Mouse (Mus musculus): ENCODE data around the gene Car6. TPM values are rescaled to one million over a fixed set of nuclear protein-coding genes. Genes with fewer than 3 reads are reported as not detected.

Car6 gene
- polyA plus RNA-seq (2016; fragmentation: Nextera tagmentation; extraction: Ambion mirVana) = 0.22 and 0.33 TPM in 2 replicates

DNA sequence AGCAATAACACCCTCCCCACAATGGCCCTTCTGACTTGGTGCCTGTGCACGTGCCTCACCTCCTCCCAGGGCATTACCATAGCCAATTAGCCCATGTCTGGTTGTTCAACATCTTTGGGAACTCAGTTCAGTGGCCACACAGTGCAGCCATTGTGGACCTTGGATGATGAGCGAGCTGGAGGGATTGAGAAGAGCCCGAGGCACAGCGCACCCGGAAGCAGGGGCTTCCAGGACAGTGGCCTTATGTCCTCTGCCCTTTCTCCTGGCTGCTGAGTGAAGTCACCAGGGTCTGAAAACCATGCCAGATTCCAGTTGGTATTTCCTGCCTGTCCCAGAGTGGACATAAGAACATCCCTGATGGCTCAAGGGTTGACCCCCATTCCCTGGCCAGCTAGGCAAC lies at the start of gene Car6:
Gene Car6, minus strand, starts transcription at position 101 of the 400 bp plus-strand sequence.
- no peak within 1 kb of the TSS for H3K27ac ChIP-seq
- no peak for ATAC-seq (ENCODE audit: insufficient number of reproducible peaks, insufficient read depth, low FRiP score, low TSS enrichment, low read depth)
- no peak within 1 kb of the TSS for H3K4me3 ChIP-seq (replicated peaks)
- no peak within 1 kb of the TSS for H3K9ac ChIP-seq (replicated peaks)
- no peaks in the 10 kb centered on the region for H3K36me3 ChIP-seq
- H3K4me1 ChIP-seq (replicated peaks) = no peaks in the 10 kb centered on the region
- WGBS = 81% methylated on average over 5 of the region's 5 CpGs
- no peaks in the 10 kb centered on the region for H3K9me3 ChIP-seq
- no peaks in the 10 kb centered on the region for H3K27me3 ChIP-seq
- no peak within 1 kb of the TSS for H3K4me2 ChIP-seq

DNA sequence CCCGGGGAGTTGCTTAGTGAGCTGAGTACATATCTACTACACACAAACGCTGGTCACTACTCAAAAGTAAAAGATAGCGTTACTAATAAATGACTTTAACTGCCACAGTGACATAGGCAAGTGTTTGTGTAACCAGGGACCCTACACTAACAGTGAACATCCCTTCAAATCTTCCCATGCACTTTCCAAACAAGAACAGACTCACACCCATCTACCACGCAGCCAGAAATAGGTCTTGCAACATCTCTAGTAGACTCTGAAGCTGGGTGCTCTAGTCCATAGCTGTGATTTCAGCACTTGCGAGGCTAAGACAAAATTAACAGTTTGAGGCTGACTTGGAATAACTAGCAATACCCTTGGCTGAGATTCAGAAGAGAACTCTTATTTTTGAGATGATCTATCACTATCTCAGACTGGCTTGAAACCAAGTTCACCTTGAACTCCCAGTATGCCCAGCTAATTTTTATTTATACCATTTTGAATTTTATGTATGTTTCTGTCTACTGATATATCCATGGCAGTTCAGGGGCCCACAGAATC lies 48.7 kb upstream of the Car6 start:
- Histone ChIP-seq H3K9ac (replicated peaks) (no peak overlapping the region), H3K27ac (no peak overlapping the region), H3K4me1 (replicated peaks) (no peaks in the 10 kb centered on the region), H3K4me3 (replicated peaks) (no peak overlapping the region), H3K9me3 (no peaks in the 10 kb centered on the region), H3K4me2 (no peak overlapping the region), H3K27me3 (no peaks in the 10 kb centered on the region), H3K36me3 (peaks cover 72% of the 10 kb centered on the region)
- WGBS = 87% methylated on average over 5 of the region's 5 CpGs
- no peak for ATAC-seq (ENCODE audit: insufficient number of reproducible peaks, insufficient read depth, low FRiP score, low TSS enrichment, low read depth)

DNA sequence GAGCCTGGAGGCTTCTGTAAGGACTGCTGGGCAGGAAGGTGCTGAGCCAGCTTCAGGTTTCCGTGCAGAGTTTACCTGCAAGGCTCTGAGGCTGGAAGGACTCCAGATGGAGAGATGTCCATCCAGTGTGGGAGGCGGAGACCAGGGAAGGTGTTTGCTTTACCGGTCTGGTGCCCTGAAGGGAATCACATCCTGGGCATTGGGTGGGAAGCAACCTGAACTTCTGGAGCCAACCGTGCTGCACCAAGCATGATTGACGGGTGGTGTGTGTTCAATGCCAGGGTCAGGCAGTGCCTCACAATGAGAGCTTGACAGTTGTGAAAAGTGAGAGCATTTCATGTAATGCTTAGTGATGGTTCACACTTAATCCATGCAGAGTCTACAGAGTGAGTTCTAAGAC lies 47.8 kb upstream of the Car6 start:
- H3K4me1 ChIP-seq (replicated peaks) = no peaks in the 10 kb centered on the region
- H3K9me3 ChIP-seq = no peaks in the 10 kb centered on the region
- no peak overlapping the region for H3K4me3 ChIP-seq (replicated peaks)
- H3K4me2 ChIP-seq = no peak overlapping the region
- peaks cover 81% of the 10 kb centered on the region for H3K36me3 ChIP-seq
- H3K27ac ChIP-seq = no peak overlapping the region
- WGBS = 88% methylated on average over 5 of the region's 5 CpGs
- no peak for ATAC-seq (ENCODE audit: insufficient number of reproducible peaks, insufficient read depth, low FRiP score, low TSS enrichment, low read depth)
- H3K9ac ChIP-seq (replicated peaks) = no peak overlapping the region
- H3K27me3 ChIP-seq = no peaks in the 10 kb centered on the region

GRCm38 (mm10) chr4:150248009-150248408 lies 46.9 kb upstream of the Car6 start:
- Histone ChIP-seq H3K9ac (replicated peaks) (no peak overlapping the region), H3K4me3 (replicated peaks) (no peak overlapping the region), H3K27me3 (no peaks in the 10 kb centered on the region), H3K36me3 (peaks cover 89% of the 10 kb centered on the region), H3K4me1 (replicated peaks) (no peaks in the 10 kb centered on the region), H3K4me2 (no peak overlapping the region), H3K27ac (no peak overlapping the region), H3K9me3 (no peaks in the 10 kb centered on the region)
- 73% methylated on average over 5 of the region's 5 CpGs for WGBS
- ATAC-seq (ENCODE audit: insufficient number of reproducible peaks, insufficient read depth, low FRiP score, low TSS enrichment, low read depth) = no peak

- H3K9me3 ChIP-seq = no peaks in the 10 kb centered on the region
- no peaks in the 10 kb centered on the region for H3K27me3 ChIP-seq
- WGBS = 60% methylated on average over 2 of the region's 2 CpGs
- H3K4me1 ChIP-seq (replicated peaks) = peaks cover 16% of the 10 kb centered on the region
- H3K36me3 ChIP-seq = peaks cover 96% of the 10 kb centered on the region
- ATAC-seq (ENCODE audit: insufficient number of reproducible peaks, insufficient read depth, low FRiP score, low TSS enrichment, low read depth) = no peak
- no peak overlapping the region for H3K4me2 ChIP-seq
- no peak overlapping the region for H3K27ac ChIP-seq
- H3K4me3 ChIP-seq (replicated peaks) = no peak overlapping the region
- H3K9ac ChIP-seq (replicated peaks) = no peak overlapping the region
These were observed 44.7 kb upstream of the Car6 start for GRCm38 (mm10) chr4:150245876-150246275.

DNA sequence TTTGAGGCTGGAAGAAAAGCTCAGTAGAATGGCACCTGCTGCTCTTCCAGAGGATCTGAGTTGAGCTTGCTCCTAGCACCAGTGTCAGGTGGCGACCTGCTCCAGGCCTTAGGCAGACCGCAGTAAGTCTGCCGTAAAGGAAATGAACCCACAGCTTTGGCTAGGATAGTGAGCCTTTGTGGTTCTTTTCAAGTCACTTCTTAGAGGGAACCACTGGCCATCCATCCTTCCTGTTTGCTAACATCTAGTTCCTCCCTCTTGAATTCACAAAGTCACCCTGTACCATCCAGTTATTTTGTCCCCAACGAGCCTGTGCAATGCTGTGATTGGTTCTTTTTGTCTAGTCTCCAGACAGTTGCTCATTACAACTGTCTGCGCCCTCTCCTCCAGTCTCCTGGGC lies 41.6 kb upstream of the Car6 start:
- Histone ChIP-seq H3K4me2 (no peak overlapping the region), H3K9me3 (no peaks in the 10 kb centered on the region), H3K4me1 (replicated peaks) (peaks cover 38% of the 10 kb centered on the region), H3K9ac (replicated peaks) (no peak overlapping the region), H3K4me3 (replicated peaks) (no peak overlapping the region), H3K27me3 (no peaks in the 10 kb centered on the region), H3K27ac (no peak overlapping the region), H3K36me3 (peaks cover 84% of the 10 kb centered on the region)
- ATAC-seq (ENCODE audit: insufficient number of reproducible peaks, insufficient read depth, low FRiP score, low TSS enrichment, low read depth) = no peak
- 84% methylated on average over 5 of the region's 5 CpGs for WGBS

DNA sequence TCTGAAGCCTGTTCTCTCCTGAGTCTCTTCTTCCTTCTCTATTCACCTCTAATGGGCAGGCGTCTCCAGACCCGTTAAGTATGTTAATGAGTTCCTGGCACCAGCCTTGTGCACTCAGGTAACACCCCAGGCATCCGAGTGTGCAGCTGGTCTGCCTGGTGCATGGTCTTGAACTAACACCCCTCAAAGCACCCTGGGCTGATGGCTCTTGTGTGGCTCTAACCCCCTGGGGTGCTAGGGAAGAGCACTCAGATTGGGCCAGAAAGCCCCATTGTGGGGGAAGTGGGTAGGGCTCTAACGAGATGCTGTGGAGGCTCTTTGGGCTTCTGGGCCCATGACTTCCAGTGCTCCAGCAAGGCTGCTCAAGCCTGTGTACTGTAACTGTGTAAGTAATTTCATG lies 40.6 kb upstream of the Car6 start:
- Histone ChIP-seq H3K4me3 (replicated peaks) (0 out of 2 replicates have a peak overlapping the region, but pooled peaks have one; percentile 3), H3K9ac (replicated peaks) (peak overlapping the region; percentile 24; the same call in 1 of the 2 replicates), H3K4me2 (peak overlapping the region; percentile 26; the same call in 1 of the 2 replicates), H3K4me1 (replicated peaks) (peaks cover 38% of the 10 kb centered on the region), H3K27me3 (no peaks in the 10 kb centered on the region), H3K9me3 (no peaks in the 10 kb centered on the region), H3K27ac (no peak overlapping the region), H3K36me3 (peaks cover 73% of the 10 kb centered on the region)
- WGBS = 71% methylated on average over 4 of the region's 4 CpGs
- ATAC-seq (ENCODE audit: insufficient number of reproducible peaks, insufficient read depth, low FRiP score, low TSS enrichment, low read depth) = no peak

DNA sequence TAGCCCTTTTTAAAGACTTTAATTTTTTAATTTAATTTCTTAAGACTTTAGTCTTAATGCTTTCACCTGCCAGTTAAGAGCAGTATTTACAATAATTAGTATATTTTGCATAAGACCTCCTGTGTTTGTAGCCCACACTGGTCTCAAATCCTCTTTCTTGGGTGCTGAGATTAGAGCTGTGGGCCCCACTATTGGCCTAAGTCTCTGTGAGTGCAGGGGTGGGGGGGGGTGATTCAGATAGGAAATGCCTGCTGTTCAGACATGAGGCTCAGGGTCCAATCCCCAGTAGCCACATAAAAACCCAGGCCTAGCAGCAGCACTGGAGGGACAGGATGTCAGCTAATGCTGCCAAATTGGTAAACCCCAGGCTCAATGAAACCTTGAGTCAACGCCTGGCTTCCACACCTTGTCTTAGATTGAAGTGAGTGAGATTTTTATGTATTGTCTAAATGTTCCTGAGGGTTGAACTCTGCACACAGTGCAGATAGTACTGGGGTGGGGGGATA lies 39.3 kb upstream of the Car6 start:
- WGBS = 52% methylated on average over 1 of the region's 1 CpGs
- H3K36me3 ChIP-seq = peaks cover 61% of the 10 kb centered on the region

GRCm38 (mm10) chr4:150239951-150240368 lies 38.8 kb upstream of the Car6 start:
- Histone ChIP-seq H3K36me3 (peaks cover 56% of the 10 kb centered on the region), H3K27me3 (no peaks in the 10 kb centered on the region), H3K4me3 (replicated peaks) (peak overlapping the region; percentile 72), H3K4me1 (replicated peaks) (peaks cover 42% of the 10 kb centered on the region), H3K9ac (replicated peaks) (0 out of 2 replicates have a peak overlapping the region, but pooled peaks have one; percentile 18), H3K27ac (peak overlapping the region; percentile 77), H3K4me2 (peak overlapping the region; percentile 84), H3K9me3 (no peaks in the 10 kb centered on the region)
- WGBS = 6% methylated on average over 6 of the region's 6 CpGs
- ATAC-seq (ENCODE audit: insufficient number of reproducible peaks, insufficient read depth, low FRiP score, low TSS enrichment, low read depth) = no peak

More for the DNA sequence above, 39.3 kb upstream of the Car6 start:
- peak overlapping the region; percentile 15; the same call in 1 of the 2 replicates for H3K4me3 ChIP-seq (replicated peaks)
- peak overlapping the region; percentile 36 for H3K4me2 ChIP-seq
- no peaks in the 10 kb centered on the region for H3K27me3 ChIP-seq
- H3K9ac ChIP-seq (replicated peaks) = no peak overlapping the region
- H3K4me1 ChIP-seq (replicated peaks) = peaks cover 38% of the 10 kb centered on the region
- no peak overlapping the region for H3K27ac ChIP-seq
- H3K9me3 ChIP-seq = no peaks in the 10 kb centered on the region
- ATAC-seq (ENCODE audit: insufficient number of reproducible peaks, insufficient read depth, low FRiP score, low TSS enrichment, low read depth) = no peak

- Histone ChIP-seq H3K9ac (replicated peaks) (0 out of 2 replicates have a peak overlapping the region, but pooled peaks have one; percentile 12), H3K4me2 (peak overlapping the region; percentile 84), H3K4me3 (replicated peaks) (peak overlapping the region; percentile 72), H3K27me3 (no peaks in the 10 kb centered on the region), H3K27ac (peak overlapping the region; percentile 99), H3K9me3 (no peaks in the 10 kb centered on the region), H3K36me3 (peaks cover 51% of the 10 kb centered on the region), H3K4me1 (replicated peaks) (peaks cover 46% of the 10 kb centered on the region)
- ATAC-seq (ENCODE audit: insufficient number of reproducible peaks, insufficient read depth, low FRiP score, low TSS enrichment, low read depth) = no peak
- 26% methylated on average over 6 of the region's 6 CpGs for WGBS
These were observed 38.4 kb upstream of the Car6 start for GRCm38 (mm10) chr4:150239503-150239902.

GRCm38 (mm10) chr4:150239087-150239480 lies 38.0 kb upstream of the Car6 start:
- Histone ChIP-seq H3K36me3 (peaks cover 47% of the 10 kb centered on the region), H3K4me1 (replicated peaks) (peaks cover 48% of the 10 kb centered on the region), H3K9ac (replicated peaks) (peak overlapping the region; percentile 85), H3K4me3 (replicated peaks) (peak overlapping the region; percentile 72), H3K9me3 (no peaks in the 10 kb centered on the region), H3K4me2 (peak overlapping the region; percentile 84), H3K27me3 (no peaks in the 10 kb centered on the region), H3K27ac (peak overlapping the region; percentile 99; the same call in 1 of the 2 replicates)
- 20% methylated on average over 5 of the region's 5 CpGs for WGBS
- no peak for ATAC-seq (ENCODE audit: insufficient number of reproducible peaks, insufficient read depth, low FRiP score, low TSS enrichment, low read depth)

Data from limb, embryonic 12.5 days (tissue).